Mouse (Mus musculus) MEL (cell line): ENCODE measurements around the gene Clk3. TPM values are rescaled to one million over a fixed set of nuclear protein-coding genes. Genes with fewer than 3 reads are reported as not detected.

Experiments used
- DNase-seq: peaks from one replicate; pipeline ENCODE4 v3.0.0; 2011; ENCODE audit warnings: low read depth, low spot score
- H3K27ac ChIP-seq: 2 replicates; pipeline ENCODE4 v1.5.1; 2012; ENCODE audit warnings: low read depth, mild to moderate bottlenecking, control low read depth, low read length, moderate library complexity; ENCODE audit not compliant: control insufficient read depth
- H3K27me3 ChIP-seq, 2 experiments: fragments of 150-350 bp in 1 of 2; sonication (generic) in 1 of 2; 2 replicates each; pipeline ENCODE4 v1.6.1; 2012; ENCODE audit warnings: low read length in 2 of 2, mild to moderate bottlenecking in 2 of 2, improper control_type of control experiment in 1 of 2, moderate library complexity in 1 of 2; ENCODE audit not compliant: insufficient read depth in 2 of 2, control insufficient read depth in 1 of 2
- H3K36me3 ChIP-seq, 2 experiments: 2 replicates each; pipeline ENCODE4 v1.6.1; 2012 to 2014; ENCODE audit warnings: low read length in 2 of 2, improper control_type of control experiment in 1 of 2, inconsistent platforms in 1 of 2, mild to moderate bottlenecking in 1 of 2; ENCODE audit not compliant: insufficient read depth in 2 of 2, control insufficient read depth in 1 of 2
- H3K4me1 ChIP-seq, 2 experiments: fragments of 150-350 bp in 1 of 2; sonication (generic) in 1 of 2; 2 replicates each; pipeline ENCODE4 v1.6.1; 2012; ENCODE audit warnings: low read length in 2 of 2, improper control_type of control experiment in 1 of 2, mild to moderate bottlenecking in 1 of 2; ENCODE audit not compliant: insufficient read depth in 2 of 2, control insufficient read depth in 1 of 2
- H3K4me3 ChIP-seq, 2 experiments: fragments of 150-350 bp in 1 of 2; sonication (generic) in 1 of 2; 2 replicates each; pipeline ENCODE4 v1.5.1; 2012; ENCODE audit warnings: low read depth in 2 of 2, low read length in 2 of 2, mild to moderate bottlenecking in 2 of 2, moderate library complexity in 2 of 2, control low read depth in 1 of 2, improper control_type of control experiment in 1 of 2; ENCODE audit not compliant: control insufficient read depth in 1 of 2, insufficient read depth in 1 of 2
- H3K79me2 ChIP-seq: 2 replicates; pipeline ENCODE4 v1.6.1; 2012; ENCODE audit warnings: mild to moderate bottlenecking, low read length, moderate library complexity; ENCODE audit not compliant: control insufficient read depth, poor library complexity, insufficient read depth
- H3K9ac ChIP-seq: 2 replicates; pipeline ENCODE4 v1.6.1; 2012; ENCODE audit warnings: low read depth, mild to moderate bottlenecking, control low read depth, low read length, moderate library complexity; ENCODE audit not compliant: control insufficient read depth, poor library complexity, severe bottlenecking
- H3K9me3 ChIP-seq: fragments of 150-350 bp; sonication (generic); replicated peaks from 2 replicates; pipeline ENCODE4 v1.6.1; 2012; ENCODE audit warnings: mild to moderate bottlenecking, low read length, improper control_type of control experiment, moderate library complexity; ENCODE audit not compliant: insufficient read depth
- CTCF ChIP-seq, 3 experiments: IDR thresholded peaks in 2 of 3; conservative IDR thresholded peaks in 1 of 3; 2 replicates each; pipeline ENCODE4 v1.5.1; 2011 to 2012; ENCODE audit warnings: low read length in 3 of 3, low read depth in 2 of 3, mild to moderate bottlenecking in 2 of 3, improper control_type of control experiment in 1 of 3, inconsistent platforms in 1 of 3, mixed read lengths in 1 of 3, moderate library complexity in 1 of 3; ENCODE audit not compliant: control insufficient read depth in 1 of 3, insufficient read depth in 1 of 3, poor library complexity in 1 of 3, severe bottlenecking in 1 of 3
- E2F4 ChIP-seq: IDR thresholded peaks from 2 replicates; pipeline ENCODE4 v1.6.1; 2011; ENCODE audit warnings: low read depth, low read length, improper control_type of control experiment, borderline replicate concordance
- EP300 ChIP-seq, 2 experiments: IDR thresholded peaks; 2 replicates each; pipeline ENCODE4 v1.6.1; 2011; ENCODE audit warnings: improper control_type of control experiment in 2 of 2, low read length in 2 of 2, low read depth in 1 of 2, mild to moderate bottlenecking in 1 of 2
- HCFC1 ChIP-seq: IDR thresholded peaks from 2 replicates; pipeline ENCODE4 v1.6.1; 2012; ENCODE audit warnings: low read depth, mild to moderate bottlenecking, inconsistent platforms, low read length, improper control_type of control experiment, moderate library complexity
- JUND ChIP-seq: IDR thresholded peaks from 2 replicates; pipeline ENCODE4 v1.6.1; 2011; ENCODE audit warnings: low read depth, mild to moderate bottlenecking, improper control_type of control experiment, low read length
- KAT2A ChIP-seq: conservative IDR thresholded peaks from 2 replicates; pipeline ENCODE4 v1.6.1; 2012; ENCODE audit warnings: low read depth, low read length, improper control_type of control experiment, inconsistent platforms
- MAFK ChIP-seq: IDR thresholded peaks from 2 replicates; pipeline ENCODE4 v1.6.1; 2011; ENCODE audit warnings: low read depth, mild to moderate bottlenecking, low read length, improper control_type of control experiment, borderline replicate concordance
- MAZ ChIP-seq: IDR thresholded peaks from 2 replicates; pipeline ENCODE4 v1.6.1; 2012; ENCODE audit warnings: low read depth, mild to moderate bottlenecking, inconsistent platforms, low read length, improper control_type of control experiment
- MEF2A ChIP-seq: IDR thresholded peaks from 2 replicates; pipeline ENCODE4 v1.6.1; 2014; ENCODE audit warnings: low read depth, mild to moderate bottlenecking, inconsistent platforms, low read length, improper control_type of control experiment; ENCODE audit not compliant: poor library complexity, insufficient replicate concordance, severe bottlenecking; ENCODE audit errors: extremely low read depth
- MXI1 ChIP-seq: IDR thresholded peaks from 2 replicates; pipeline ENCODE4 v1.6.1; 2011; ENCODE audit warnings: mild to moderate bottlenecking, low read depth, low read length, improper control_type of control experiment
- RAD21 ChIP-seq: IDR thresholded peaks from 2 replicates; pipeline ENCODE4 v1.6.1; 2011; ENCODE audit warnings: mild to moderate bottlenecking, low read depth, low read length, improper control_type of control experiment
- SIN3A ChIP-seq: IDR thresholded peaks from 2 replicates; pipeline ENCODE4 v1.6.1; 2012; ENCODE audit warnings: low read length, improper control_type of control experiment, inconsistent platforms
- SMC3 ChIP-seq: IDR thresholded peaks from 2 replicates; pipeline ENCODE4 v1.6.1; 2011; ENCODE audit warnings: low read depth, low read length, improper control_type of control experiment
- TAL1 ChIP-seq: IDR thresholded peaks from 2 replicates; pipeline ENCODE4 v1.6.1; 2012; ENCODE audit warnings: mild to moderate bottlenecking, inconsistent platforms, low read length, moderate library complexity, mixed read lengths
- TBP ChIP-seq: IDR thresholded peaks from 2 replicates; pipeline ENCODE4 v1.8.0; 2011; ENCODE audit warnings: low read depth, low read length, improper control_type of control experiment
- TCF12 ChIP-seq: IDR thresholded peaks from 2 replicates; pipeline ENCODE4 v1.6.1; 2014; ENCODE audit warnings: low read depth, mild to moderate bottlenecking, inconsistent platforms, low read length, improper control_type of control experiment, moderate library complexity
- USF1 ChIP-seq: IDR thresholded peaks from 2 replicates; pipeline ENCODE4 v1.6.1; 2014; ENCODE audit warnings: low read depth, mild to moderate bottlenecking, inconsistent platforms, low read length, improper control_type of control experiment, moderate library complexity
- ZKSCAN1 ChIP-seq: IDR thresholded peaks from 2 replicates; pipeline ENCODE4 v1.6.1; 2012; ENCODE audit warnings: low read depth, mild to moderate bottlenecking, inconsistent platforms, low read length, improper control_type of control experiment, moderate library complexity
- ZMIZ1 ChIP-seq: IDR thresholded peaks from 2 replicates; pipeline ENCODE4 v1.6.1; 2012; ENCODE audit warnings: low read depth, mild to moderate bottlenecking, inconsistent platforms, low read length, improper control_type of control experiment, moderate library complexity
- ZNF384 ChIP-seq: IDR thresholded peaks from 2 replicates; pipeline ENCODE4 v1.6.1; 2012; ENCODE audit warnings: low read depth, mild to moderate bottlenecking, inconsistent platforms, low read length, improper control_type of control experiment
- polyA plus RNA-seq, 2 experiments: library from polyadenylated mRNA; stranded (reverse) in 1 of 2; unstranded in 1 of 2; fragments of >175 nt in 1 of 2; fragments of >200 nt in 1 of 2; gene quantifications; 2 replicates each; pipeline versions ENCODE4 v1.2.1 to v1.2.4; 2012; ENCODE audit warnings: low replicate concordance in 2 of 2, low read depth in 1 of 2; ENCODE audit not compliant: insufficient read length in 2 of 2, insufficient read depth in 1 of 2, missing spikeins in 1 of 2
- total RNA-seq: library from RNA; depleted of rRNA; stranded (reverse); fragments of 300-350 nt; gene quantifications from 2 replicates; pipeline ENCODE4 v1.2.3, GENCODE M21; 2012

The Clk3 gene
- total and polyA plus RNA-seq, 3 experiments = 31.2 to 65.6 TPM; not detected in 1

GRCm38 (mm10) chr9:57758528-57758927 lies 7.1 kb downstream of the Clk3 start:
- peaks cover 18 to 26% of the 10 kb centered on the region in 2 experiments for H3K36me3 ChIP-seq
- no peak overlapping the region for H3K9ac ChIP-seq
- no peak overlapping the region for H3K4me3 ChIP-seq
- DNase-seq = no peak
- H3K9me3 ChIP-seq = no peaks in the 10 kb centered on the region
- no peak for TF ChIP-seq USF1
- TF ChIP-seq E2F4 = no peak
- no peak for TF ChIP-seq HCFC1
- no peak for TF ChIP-seq MAFK
- TF ChIP-seq KAT2A = no peak
- TF ChIP-seq MEF2A = no peak
- TF ChIP-seq SMC3 = no peak
- no peak for TF ChIP-seq SIN3A
- no peak for TF ChIP-seq RAD21
- TF ChIP-seq MXI1 = no peak
- no peak for TF ChIP-seq ZNF384
- no peak for TF ChIP-seq TCF12
- TF ChIP-seq JUND = no peak
- TF ChIP-seq CTCF (IDR thresholded peaks at IDR 0.05 in 2 of 3, conservative IDR thresholded peaks at IDR 0.05 in 1 of 3; ENCODE audit: control insufficient read depth in 1 of 3, insufficient read depth in 1 of 3, low read depth in 2 of 3, low read length in 3 of 3, poor library complexity in 1 of 3, severe bottlenecking in 1 of 3) = no peak
- no peak for TF ChIP-seq EP300 (IDR thresholded peaks at IDR 0.05; ENCODE audit: low read depth in 1 of 2, low read length in 2 of 2)
- no peak for TF ChIP-seq MAZ
- no peak for TF ChIP-seq ZKSCAN1
- no peak for TF ChIP-seq ZMIZ1
- TF ChIP-seq TBP = no peak
- H3K27me3 ChIP-seq = no peaks in the 10 kb centered on the region
- no peak overlapping the region for H3K27ac ChIP-seq
- peaks cover 5 to 13% of the 10 kb centered on the region in 2 experiments for H3K4me1 ChIP-seq
- H3K79me2 ChIP-seq = peaks cover 27% of the 10 kb centered on the region

GRCm38 (mm10) chr9:57757578-57757977 lies 8.1 kb downstream of the Clk3 start:
- H3K4me3 ChIP-seq = no peak overlapping the region
- no peaks in the 10 kb centered on the region for H3K27me3 ChIP-seq
- TF ChIP-seq TAL1 (peak; percentile 26; the same call in 1 of the 2 replicates), TBP (no peak)
- H3K9me3 ChIP-seq = no peaks in the 10 kb centered on the region
- peaks cover 1 to 3% of the 10 kb centered on the region in 2 experiments; a peak in 3 of 4 replicates for H3K4me1 ChIP-seq
- no peak overlapping the region for H3K9ac ChIP-seq
- H3K36me3 ChIP-seq = peaks cover 10 to 30% of the 10 kb centered on the region in 2 experiments
- no peak overlapping the region for H3K27ac ChIP-seq
- DNase-seq = no peak
- peaks cover 18% of the 10 kb centered on the region for H3K79me2 ChIP-seq
